In genomic region chr6:39021909-39022308, GRCm38 (mm10) we compare ENCODE assay signal across 1 mouse cellular context.
TF ChIP-seq lines count a peak whose summit lies in the region.

No protein-coding gene starts in this region.

TF ChIP-seq in MEL, 35 proteins besides CTCF, POLR2A, EP300 and RAD21 (continued from another document):
- TF ChIP-seq POLR2AphosphoS2 (IDR thresholded peaks at IDR 0.05; ENCODE audit: low read length) (no peak), MAZ (IDR thresholded peaks at IDR 0.05; ENCODE audit: low read depth, low read length) (no peak), POLR2AphosphoS5 (IDR thresholded peaks at IDR 0.05; ENCODE audit: borderline replicate concordance, low read depth, low read length) (no peak)
TF ChIP-seq in MEL: peak in this region for 4.
